9 mouse cellular contexts compared by ENCODE assay signal in genomic region chr2:32620682-32621516, GRCm38 (mm10). TPM values are rescaled to one million over a fixed set of nuclear protein-coding genes. Genes with fewer than 3 reads are reported as not detected.
A peak's percentile ranks its signal among the peaks of the same experiment; 100 is the strongest.
DNase-seq lines count a peak whose midpoint lies in the region; ATAC-seq and TF ChIP-seq lines count a peak whose summit lies in the region.
"Had no signal": no experiment of that assay in that cellular context is flagged by ENCODE, and none has a peak within 500 bp of the region (broad histone marks: within the 10 kb centered on the region; RNA-seq: fewer than 3 reads in every experiment).

No protein-coding gene starts in this region.

- TF ChIP-seq EP300 in lung, postnatal 0 days (IDR thresholded peaks at IDR 0.05), result peak; percentile 46; the same call in 1 of the 2 replicates

- TF ChIP-seq CTCF in lung, adult 2 months (IDR thresholded peaks at IDR 0.05; ENCODE audit: insufficient read depth, low read length), result no peak
- TF ChIP-seq CTCF in kidney, adult 2 months (conservative IDR thresholded peaks at IDR 0.05; ENCODE audit: insufficient read depth, insufficient read length, low read depth, low read length), result no peak
- TF ChIP-seq CTCF in lung, postnatal 0 days (IDR thresholded peaks at IDR 0.05), result no peak

- no peak for TF ChIP-seq POLR2A in lung, adult 2 months (IDR thresholded peaks at IDR 0.05; ENCODE audit: borderline replicate concordance, extremely low read depth, low read depth, low read length)
- TF ChIP-seq POLR2A in kidney, adult 2 months (IDR thresholded peaks at IDR 0.05; ENCODE audit: low read depth, low read length), result no peak

- peak; percentile 82 for ATAC-seq in lung, postnatal 0 days

- 38% methylated on average over 4 of the region's 4 CpGs for WGBS in lung, adult 2 months
- 47% methylated on average over 4 of the region's 4 CpGs for WGBS in kidney, adult 2 months
- WGBS in lung, postnatal 0 days, result 10% methylated on average over 4 of the region's 4 CpGs

- H3K9me3 ChIP-seq in lung, postnatal 0 days (ENCODE audit: low read length), result no peaks in the 10 kb centered on the region

- H3K4me2 ChIP-seq in lung, postnatal 0 days (replicated peaks; ENCODE audit: low read depth, low read length), result no peak overlapping the region

- no peaks in the 10 kb centered on the region for H3K27me3 ChIP-seq in kidney, adult 2 months (replicated peaks; ENCODE audit: control insufficient read depth, insufficient read depth, low read length)
- H3K27me3 ChIP-seq in lung, postnatal 0 days (replicated peaks; ENCODE audit: insufficient read depth, low read length), result no peaks in the 10 kb centered on the region

- H3K4me1 ChIP-seq in lung, adult 2 months (ENCODE audit: control insufficient read depth, insufficient read depth, low read length), result peaks cover 17% of the 10 kb centered on the region
- 0 out of 2 replicates have a peak, but pooled peaks cover 6% of the 10 kb centered on the region for H3K4me1 ChIP-seq in kidney, adult 2 months (ENCODE audit: control insufficient read depth, insufficient read depth, low read length)
- H3K4me1 ChIP-seq in lung, postnatal 0 days (ENCODE audit: insufficient read depth, low read depth, low read length), result peaks cover 26% of the 10 kb centered on the region

- no peak overlapping the region for H3K9ac ChIP-seq in lung, postnatal 0 days (replicated peaks; ENCODE audit: low read depth)

- peak; percentile 53 to 67 for DNase-seq in lung, adult 18-20 months
- no peak for DNase-seq in lung, adult 2 months
- peak; percentile 86 for DNase-seq in heart, adult 8-10 months (ENCODE audit: low spot score)
- DNase-seq in kidney, adult 2 months, result peak; percentile 89
- peak; percentile 82 for DNase-seq in lung, postnatal 0 days (ENCODE audit: low spot score)
- DNase-seq in natural killer cell, adult 2 months (ENCODE audit: low spot score in 2 of 2), result no peak
- DNase-seq in c-Kit-positive CD71-positive TER-119-positive erythroid progenitor cells, embryonic 14.5 days (ENCODE audit: low spot score), result no peak
- DNase-seq in cerebellum, postnatal 36 days, result no peak

- no peaks in the 10 kb centered on the region for H3K36me3 ChIP-seq in kidney, adult 2 months (ENCODE audit: control insufficient read depth, insufficient read depth, low read length)
- H3K36me3 ChIP-seq in lung, postnatal 0 days (ENCODE audit: insufficient read depth, low read length), result peaks cover 6% of the 10 kb centered on the region; the same call in 1 of the 2 replicates

- no peak overlapping the region for H3K4me3 ChIP-seq in lung, adult 2 months (replicated peaks; ENCODE audit: extremely low read depth, low read depth, low read length)
- no peak overlapping the region for H3K4me3 ChIP-seq in kidney, adult 2 months (ENCODE audit: insufficient read depth, low read depth, low read length)
- no peak overlapping the region for H3K4me3 ChIP-seq in lung, postnatal 0 days (ENCODE audit: low read depth, low read length)

- peak overlapping the region; percentile 65 for H3K27ac ChIP-seq in kidney, adult 2 months (ENCODE audit: insufficient read depth, low read depth, low read length)
- peak overlapping the region; percentile 74 for H3K27ac ChIP-seq in lung, postnatal 0 days (ENCODE audit: low read length)

RNA-seq across cellular contexts. Expression of gene Ak1, which starts 0.7 kb away (rescaled TPM):
- polyA plus RNA-seq in lung, adult 2 months (2012; rRNA removed), result 27.6 and 65.9 TPM in 2 replicates
- total RNA-seq in heart, adult 8-10 months (2022), result 100 to 1,000 TPM; 656 to 809 (median 697) TPM
- polyA plus RNA-seq in kidney, adult 2 months (2012; rRNA removed), result 31.6 and 47.4 TPM in 2 replicates
- polyA plus RNA-seq in lung, postnatal 0 days (2015; fragmentation: Nextera tagmentation; extraction: Ambion mirVana), result 31.7 and 36.3 TPM in 2 replicates
- total RNA-seq: neutrophil, adult 5-6 weeks had no signal

RNA-seq across cellular contexts. Expression of gene St6galnac6, which starts 21.4 kb away (rescaled TPM):
- 59.0 and 59.8 TPM in 2 replicates for polyA plus RNA-seq in lung, adult 2 months (2012; rRNA removed)
- 100 to 1,000 TPM; 102 to 131 (median 114) TPM for total RNA-seq in heart, adult 8-10 months (2022)
- 21.1 and 23.6 TPM in 2 replicates for polyA plus RNA-seq in kidney, adult 2 months (2012; rRNA removed)
- polyA plus RNA-seq in lung, postnatal 0 days (2015; fragmentation: Nextera tagmentation; extraction: Ambion mirVana), result 13.4 and 14.4 TPM in 2 replicates

RNA-seq across cellular contexts. Expression of gene Eng, which starts 25.5 kb away (rescaled TPM):
- 713 and 858 TPM in 2 replicates for polyA plus RNA-seq in lung, adult 2 months (2012; rRNA removed)
- total RNA-seq in heart, adult 8-10 months (2022), result 100 to 1,000 TPM; 111 to 143 (median 126) TPM
- polyA plus RNA-seq in kidney, adult 2 months (2012; rRNA removed), result 228 and 289 TPM in 2 replicates
- polyA plus RNA-seq in lung, postnatal 0 days (2015; fragmentation: Nextera tagmentation; extraction: Ambion mirVana), result 118 and 130 TPM in 2 replicates
- total RNA-seq: neutrophil, adult 5-6 weeks had no signal

RNA-seq across cellular contexts. Expression of gene St6galnac4, which starts 34.0 kb away (rescaled TPM):
- polyA plus RNA-seq in lung, adult 2 months (2012; rRNA removed), result 39.5 and 40.4 TPM in 2 replicates
- total RNA-seq in heart, adult 8-10 months (2022), result 10 to 100 TPM; 15.6 to 23.2 (median 20.7) TPM
- 7.0 and 7.2 TPM in 2 replicates for polyA plus RNA-seq in kidney, adult 2 months (2012; rRNA removed)
- 32.0 and 38.9 TPM in 2 replicates for polyA plus RNA-seq in lung, postnatal 0 days (2015; fragmentation: Nextera tagmentation; extraction: Ambion mirVana)

RNA-seq across cellular contexts. Expression of gene 9430097D07Rik, which starts 45.4 kb away (rescaled TPM):
- not detected in 2 replicates for polyA plus RNA-seq in lung, adult 2 months (2012; rRNA removed)
- total RNA-seq in heart, adult 8-10 months (2022), result not detected
- not detected in 2 replicates for polyA plus RNA-seq in kidney, adult 2 months (2012; rRNA removed)
- not detected in 2 replicates for polyA plus RNA-seq in lung, postnatal 0 days (2015; fragmentation: Nextera tagmentation; extraction: Ambion mirVana)
- total RNA-seq: neutrophil, adult 5-6 weeks had no signal

Comparison
In these comparisons a context has a peak if more than half of its experiments do, and no peak if none do; other contexts are left out.
1. DNase-seq: peak in lung, adult 18-20 months (2 of 2), heart, adult 8-10 months (single experiment), kidney, adult 2 months (single experiment) and lung, postnatal 0 days (single experiment); none in lung, adult 2 months (single experiment), natural killer cell, adult 2 months (0 of 2), c-Kit-positive CD71-positive TER-119-positive erythroid progenitor cells, embryonic 14.5 days (single experiment) and cerebellum, postnatal 36 days (0 of 2).